14 mouse cellular contexts compared by ENCODE assay signal in genomic region chr19:44798731-44799130, GRCm38 (mm10). TPM values are rescaled to one million over a fixed set of nuclear protein-coding genes. Genes with fewer than 3 reads are reported as not detected.
"Had no signal": no experiment of that assay in that cellular context is flagged by ENCODE, and none has a peak within 500 bp of the region (broad histone marks: within the 10 kb centered on the region; RNA-seq: fewer than 3 reads in every experiment).

No protein-coding gene starts in this region.

- H3K9ac ChIP-seq: liver, embryonic 15.5 days had no signal

- H3K9me3 ChIP-seq: limb, embryonic 10.5 days; liver, embryonic 15.5 days; midbrain, embryonic 10.5 days; neural tube, embryonic 15.5 days had no signal

- H3K4me2 ChIP-seq: liver, embryonic 11.5 days; liver, embryonic 15.5 days; neural tube, embryonic 15.5 days had no signal

- H3K4me1 ChIP-seq: liver, embryonic 15.5 days had no signal

- H3K27ac ChIP-seq: left cerebral cortex, adult 2 months; limb, embryonic 10.5 days; liver, embryonic 15.5 days; stomach, postnatal 0 days had no signal

- H3K36me3 ChIP-seq: limb, embryonic 10.5 days; liver, embryonic 15.5 days; midbrain, embryonic 10.5 days; neural tube, embryonic 15.5 days had no signal

- ATAC-seq: intestine, postnatal 0 days; lung, postnatal 0 days had no signal

- DNase-seq: lung, adult 2 months; lung, postnatal 4 days; midbrain, embryonic 14.5 days; thymus, postnatal 4 days had no signal

- H3K4me3 ChIP-seq: left cerebral cortex, adult 2 months; limb, embryonic 10.5 days; liver, embryonic 15.5 days; midbrain, embryonic 10.5 days; myocyte; neural tube, embryonic 15.5 days had no signal

RNA-seq across cellular contexts. Expression of gene Pax2, which starts 42.9 kb away (rescaled TPM):
- polyA plus RNA-seq: intestine, postnatal 0 days; liver, embryonic 11.5 days; liver, embryonic 15.5 days; lung, adult 2 months; lung, postnatal 0 days; myocyte; stomach, postnatal 0 days had no signal
